Mouse (Mus musculus) neutrophil, adult 83 days (primary cell): ENCODE data around the gene Defb13. TPM values are rescaled to one million over a fixed set of nuclear protein-coding genes. Genes with fewer than 3 reads are reported as not detected.

Experiments
- total RNA-seq, 2 experiments: library from RNA; stranded (reverse); gene quantifications; one replicate each; pipeline ENCODE4 v1.2.4; 2023

The Defb13 gene
- total RNA-seq: not detected

DNA sequence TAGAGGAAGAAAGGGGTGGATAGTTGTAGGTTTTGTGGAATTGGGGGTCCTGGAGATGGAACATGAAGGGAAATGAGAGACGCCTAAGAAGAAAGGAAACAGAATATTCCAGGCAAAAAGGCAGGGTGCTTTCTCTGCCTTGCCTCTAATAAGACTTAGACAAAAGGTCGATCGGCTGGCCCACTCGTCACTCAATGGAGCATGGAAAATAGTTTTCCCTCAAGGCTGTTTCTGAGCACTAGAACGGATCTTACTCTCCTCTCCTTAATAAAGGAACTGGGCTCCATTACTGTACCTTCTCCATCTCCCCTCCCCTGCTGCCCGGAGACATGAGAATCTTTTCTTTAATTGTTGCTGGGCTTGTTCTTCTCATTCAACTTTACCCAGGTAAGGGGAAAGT, at the start of gene Defb13:
Gene Defb13 (plus strand): TSS at position 301 of the 400 bp plus-strand sequence.

DNA sequence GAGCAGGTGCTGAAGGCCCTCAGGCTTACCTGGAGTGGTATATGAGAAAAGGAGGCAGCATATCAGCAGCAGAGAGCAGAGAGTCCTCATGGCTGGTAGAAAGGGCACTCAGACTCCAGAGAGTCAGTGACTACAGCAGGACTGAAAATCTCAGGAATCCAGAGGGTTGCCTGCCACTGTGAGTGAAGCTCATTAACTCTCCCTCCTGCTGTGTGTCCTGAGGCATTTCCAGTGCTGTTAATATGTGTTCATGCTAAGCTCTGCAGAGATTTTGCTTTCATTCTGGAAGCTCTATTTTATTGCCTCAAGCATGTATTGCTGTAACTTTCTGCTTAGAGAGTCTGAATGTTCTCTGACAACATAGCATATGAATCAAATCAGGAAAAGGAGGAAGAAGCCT, 40.3 kb upstream of the Defb13 start, which contains the start of gene Defb11:
Gene Defb11 (minus strand): TSS at position 123 of the 400 bp plus-strand sequence.

DNA sequence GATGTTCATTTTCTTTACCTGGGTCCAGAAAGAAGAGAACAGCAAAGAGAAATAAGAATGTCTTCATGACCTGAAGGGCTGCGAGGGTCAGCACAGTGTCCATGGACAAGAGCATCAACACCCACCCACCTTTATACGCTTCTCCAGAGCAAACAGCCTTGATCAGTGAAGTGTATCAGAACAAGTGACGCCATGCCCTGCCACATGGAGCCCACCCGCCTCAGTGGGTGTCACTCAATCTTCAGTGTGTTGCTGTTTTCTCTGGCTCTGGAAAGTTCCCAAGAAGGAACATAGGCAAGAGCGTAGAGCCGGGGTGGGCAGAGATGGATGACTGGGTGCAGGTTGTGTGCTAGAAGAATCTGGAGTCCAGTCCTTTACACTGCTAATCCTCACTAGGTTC, 14.0 kb upstream of the Defb13 start, which contains the start of gene Defb15:
Gene Defb15 (minus strand): TSS at position 101 of the 400 bp plus-strand sequence.

DNA sequence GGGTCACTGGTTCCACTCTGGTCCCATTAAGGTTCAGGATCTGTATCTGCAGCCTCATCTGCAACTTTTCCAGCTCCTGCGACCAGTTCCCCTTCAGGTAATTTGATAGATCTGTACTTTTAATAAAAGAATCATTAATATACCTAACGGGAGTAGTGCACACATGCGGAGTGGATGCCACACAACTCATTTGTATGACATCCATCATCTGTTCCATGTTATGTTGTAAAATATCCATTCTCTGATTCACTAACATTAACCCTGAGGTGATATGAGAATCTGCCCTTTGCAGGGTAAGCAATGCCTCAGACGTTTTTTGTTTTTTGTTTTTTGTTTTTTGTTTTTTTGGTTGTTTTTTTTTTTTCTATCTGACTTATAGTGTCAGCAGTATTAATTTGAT, 8.5 kb upstream of the Defb13 start, which contains the start of gene Defb35:
Gene Defb35 (plus strand): TSS at position 301 of the 400 bp plus-strand sequence.

DNA sequence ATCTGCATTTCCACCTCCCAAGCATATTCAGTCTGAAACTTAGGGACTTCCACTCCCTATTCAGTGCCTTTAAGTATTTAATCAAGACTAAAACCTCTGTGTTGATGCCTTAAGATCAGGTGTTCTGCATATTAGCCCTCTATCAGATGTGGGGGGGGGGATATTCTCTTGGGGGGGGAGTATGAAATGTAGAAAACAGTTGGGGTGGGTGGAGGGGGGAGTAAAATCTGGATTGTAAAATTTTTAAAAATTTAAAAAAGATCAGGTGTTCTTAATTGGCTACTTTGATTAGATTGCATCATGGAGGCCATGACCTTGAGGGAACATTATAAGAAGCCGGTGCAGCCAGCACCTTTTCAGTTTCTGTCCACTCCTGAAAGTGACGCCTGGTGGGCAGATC, 11.9 kb downstream of the Defb13 start, which contains the start of gene Fam90a1a:
Gene Fam90a1a (plus strand): TSS at position 301 of the 400 bp plus-strand sequence.

GRCm38 (mm10) chr8:21969475-21969874, 22.9 kb downstream of the Defb13 start, which contains the start of gene Ccdc70:
TSS of gene Ccdc70 (plus strand) at chr8:21969775.

Other genes with a start within 250 kb of the Defb13 start
- not detected for gene AY761184, start 243.1 kb upstream of the Defb13 start, total RNA-seq
- not detected for gene Defa24, start 212.3 kb upstream of the Defb13 start, total RNA-seq
- gene Defb50, start 123.2 kb upstream of the Defb13 start, total RNA-seq: not detected
- not detected for gene Defb2, start 106.8 kb upstream of the Defb13 start, total RNA-seq
- gene Defb10, start 87.9 kb upstream of the Defb13 start, total RNA-seq: not detected
- not detected for gene Defb9, start 61.3 kb upstream of the Defb13 start, total RNA-seq
- gene Defb11, start 40.4 kb upstream of the Defb13 start, total RNA-seq: not detected
- not detected for gene Defb15, start 14.1 kb upstream of the Defb13 start, total RNA-seq
- not detected for gene Defb35, start 8.4 kb upstream of the Defb13 start, total RNA-seq
- gene Fam90a1a, start 12.0 kb downstream of the Defb13 start, total RNA-seq: not detected
- not detected for gene Ccdc70, start 23.0 kb downstream of the Defb13 start, total RNA-seq
- 1 to 10 TPM; 2.9 to 5.8 TPM for gene Atp7b, start 113.5 kb downstream of the Defb13 start, total RNA-seq
- gene Alg11, start 114.0 kb downstream of the Defb13 start, total RNA-seq: 1 to 10 TPM; 6.2 to 9.9 TPM
- gene Nek5, start 178.3 kb downstream of the Defb13 start, total RNA-seq: not detected
- 1 to 10 TPM; 1.0 to 1.1 TPM for gene Nek3, start 219.7 kb downstream of the Defb13 start, total RNA-seq
- 10 to 100 TPM; 20.3 to 25.3 TPM for gene Ckap2, start 239.1 kb downstream of the Defb13 start, total RNA-seq
- 10 to 100 TPM; 20.2 to 23.3 TPM for gene Vps36, start 246.0 kb downstream of the Defb13 start, total RNA-seq